Mouse (Mus musculus) intestine, embryonic 15.5 days (tissue): ENCODE measurements around the gene Cep78. TPM values are rescaled to one million over a fixed set of nuclear protein-coding genes. Genes with fewer than 3 reads are reported as not detected.

Experiments
- ATAC-seq: fragments of 200-750 bp; cut with Nextera tagmentation; 2 replicates; pipeline ENCODE4 v1.8.0; 2017; ENCODE audit warnings: moderate TSS enrichment, moderate library complexity
- H3K27ac ChIP-seq: fragments of 300-500 bp; sonication (generic); 2 replicates; pipeline ENCODE4 v1.5.1; 2015; ENCODE audit warnings: mild to moderate bottlenecking, inconsistent platforms
- H3K27me3 ChIP-seq: fragments of 300-500 bp; sonication (generic); replicated peaks from 2 replicates; pipeline ENCODE4 v1.6.1; 2015; ENCODE audit warnings: inconsistent platforms
- H3K36me3 ChIP-seq: fragments of 300-500 bp; sonication (generic); 2 replicates; pipeline ENCODE4 v1.6.1; 2015; ENCODE audit warnings: inconsistent platforms
- H3K4me1 ChIP-seq: fragments of 300-500 bp; sonication (generic); replicated peaks from 2 replicates; pipeline ENCODE4 v1.6.1; 2015; ENCODE audit warnings: inconsistent platforms
- H3K4me2 ChIP-seq: fragments of 300-500 bp; sonication (generic); replicated peaks from 2 replicates; pipeline ENCODE4 v1.6.1; 2015; ENCODE audit warnings: mild to moderate bottlenecking, inconsistent platforms
- H3K4me3 ChIP-seq: fragments of 300-500 bp; sonication (generic); replicated peaks from 2 replicates; pipeline ENCODE4 v1.5.1; 2015; ENCODE audit warnings: inconsistent platforms
- H3K9ac ChIP-seq: fragments of 300-500 bp; sonication (generic); 2 replicates; pipeline ENCODE4 v1.6.1; 2015; ENCODE audit warnings: inconsistent platforms
- H3K9me3 ChIP-seq: fragments of 300-500 bp; sonication (generic); 2 replicates; pipeline ENCODE4 v1.6.1; 2016; ENCODE audit warnings: inconsistent platforms
- WGBS: fragments of 180-500 bp; shearing (Covaris S2); methylation state at CpG from one replicate; pipeline ENCODE4 v1.1.7; 2015; 5-methylcytosine and 5-hydroxymethylcytosine counted together
- polyA plus RNA-seq: library from polyadenylated mRNA; unstranded; fragments of >200 nt; fragmentation: Nextera tagmentation; extraction: Ambion mirVana; gene quantifications from 2 replicates; pipeline ENCODE4 v1.2.1, GENCODE M21; 2015

The Cep78 gene
- polyA plus RNA-seq, 1 experiment from 2014 or later = 18.5 TPM

GRCm38 (mm10) chr19:15962313-15962712, 22.5 kb downstream of the Cep78 start:
- Histone ChIP-seq H3K9me3 (no peaks in the 10 kb centered on the region), H3K27ac (no peak overlapping the region), H3K4me1 (no peaks in the 10 kb centered on the region), H3K4me3 (no peak overlapping the region), H3K36me3 (no peaks in the 10 kb centered on the region; the same call in 1 of the 2 replicates), H3K27me3 (no peaks in the 10 kb centered on the region), H3K9ac (no peak overlapping the region), H3K4me2 (no peak overlapping the region)
- WGBS = 86% methylated on average over 13 of the region's 13 CpGs
- ATAC-seq = no peak

GRCm38 (mm10) chr19:15950225-15950624, 34.6 kb downstream of the Cep78 start:
- H3K9ac ChIP-seq = no peak overlapping the region
- H3K4me2 ChIP-seq = no peak overlapping the region
- H3K9me3 ChIP-seq = no peaks in the 10 kb centered on the region
- 59% methylated on average over 3 of the region's 3 CpGs for WGBS
- no peaks in the 10 kb centered on the region for H3K27me3 ChIP-seq
- peak; percentile 44; the same call in 1 of the 2 replicates for ATAC-seq
- no peaks in the 10 kb centered on the region for H3K4me1 ChIP-seq
- no peaks in the 10 kb centered on the region for H3K36me3 ChIP-seq
- H3K4me3 ChIP-seq = no peak overlapping the region
- H3K27ac ChIP-seq = no peak overlapping the region

DNA sequence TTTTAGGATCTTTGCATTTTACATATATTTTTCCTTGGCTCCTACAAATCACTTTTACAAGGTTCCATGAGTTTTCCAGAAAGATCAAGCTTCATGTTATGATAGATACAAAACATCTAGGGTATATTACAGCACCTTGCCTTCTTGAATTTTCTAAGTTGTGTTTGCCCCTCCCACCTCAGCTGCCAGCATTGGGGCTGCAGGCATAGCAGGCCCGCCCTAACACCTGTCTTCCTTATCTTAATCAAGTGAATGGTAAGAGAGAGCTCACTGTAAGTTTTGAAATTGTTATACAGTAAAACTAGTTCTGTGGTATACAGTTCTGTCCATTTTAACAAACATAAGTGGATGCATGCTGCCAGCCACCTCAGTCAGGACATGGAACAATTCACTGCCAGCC, 35.9 kb downstream of the Cep78 start:
- Histone ChIP-seq H3K4me3 (no peak overlapping the region), H3K4me1 (no peaks in the 10 kb centered on the region), H3K4me2 (no peak overlapping the region), H3K9ac (no peak overlapping the region), H3K27me3 (no peaks in the 10 kb centered on the region), H3K36me3 (no peaks in the 10 kb centered on the region), H3K27ac (no peak overlapping the region), H3K9me3 (no peaks in the 10 kb centered on the region)
- no peak for ATAC-seq
- 85% methylated on average over 1 of the region's 1 CpGs for whole genome bisulfite sequencing

DNA sequence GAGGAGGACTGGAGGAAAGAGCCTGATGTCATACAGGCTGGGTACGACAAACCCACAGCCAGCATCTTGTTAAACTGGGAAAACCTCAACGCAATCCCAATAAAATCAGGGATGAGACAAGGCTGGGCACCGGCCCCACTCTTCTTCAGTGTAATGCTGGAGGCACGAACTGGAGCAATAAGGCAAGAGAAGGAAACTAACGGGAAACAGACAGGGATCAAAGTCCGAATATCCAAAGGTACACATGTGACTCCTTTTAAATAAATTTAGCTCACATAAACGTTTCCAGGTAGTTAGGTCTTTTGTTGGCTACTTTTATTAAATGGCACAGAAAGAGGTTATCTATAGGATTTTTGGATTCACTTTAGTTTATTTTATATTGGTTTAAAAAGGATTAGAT, 36.4 kb downstream of the Cep78 start:
- Histone ChIP-seq H3K27ac (no peak overlapping the region), H3K9ac (no peak overlapping the region), H3K4me1 (no peaks in the 10 kb centered on the region), H3K27me3 (no peaks in the 10 kb centered on the region), H3K9me3 (no peaks in the 10 kb centered on the region), H3K4me2 (no peak overlapping the region), H3K4me3 (no peak overlapping the region), H3K36me3 (no peaks in the 10 kb centered on the region)
- no peak for ATAC-seq
- WGBS = 68% methylated on average over 7 of the region's 7 CpGs

GRCm38 (mm10) chr19:15947237-15947636, 37.6 kb downstream of the Cep78 start, which contains the start of gene Psat1:
Psat1 (minus strand) TSS chr19:15947337.
- no peaks in the 10 kb centered on the region for H3K36me3 ChIP-seq
- H3K4me3 ChIP-seq = no peak within 1 kb of the TSS
- H3K4me2 ChIP-seq = no peak within 1 kb of the TSS
- H3K27ac ChIP-seq = no peak within 1 kb of the TSS
- H3K9me3 ChIP-seq = no peaks in the 10 kb centered on the region
- no peaks in the 10 kb centered on the region for H3K4me1 ChIP-seq
- no peak within 1 kb of the TSS for H3K9ac ChIP-seq
- WGBS = 84% methylated on average over 7 of the region's 7 CpGs
- no peaks in the 10 kb centered on the region for H3K27me3 ChIP-seq
- ATAC-seq = 0 out of 2 replicates have a peak, but pooled peaks have one; percentile 23

DNA sequence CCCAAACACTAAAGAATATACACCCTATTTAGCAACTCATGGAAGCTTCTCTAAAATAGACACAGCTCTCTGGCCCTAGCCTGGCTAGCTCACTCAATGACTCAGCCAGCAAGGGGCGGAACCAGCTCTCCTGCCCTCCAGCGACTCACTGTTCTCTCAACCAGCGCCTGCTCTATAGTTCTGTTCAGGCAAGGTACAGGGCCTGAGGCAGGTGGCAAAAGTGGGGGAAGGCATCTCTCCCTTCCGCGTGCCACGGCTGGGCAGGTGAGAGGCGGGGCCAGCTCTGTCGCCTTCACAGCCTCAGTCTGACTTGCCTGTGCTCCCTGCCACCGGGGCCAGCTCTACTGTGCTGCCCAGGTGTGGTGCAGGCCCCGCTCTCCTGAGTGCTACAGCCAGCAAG, 38.1 kb downstream of the Cep78 start:
- H3K36me3 ChIP-seq = no peaks in the 10 kb centered on the region
- no peaks in the 10 kb centered on the region for H3K27me3 ChIP-seq
- no peaks in the 10 kb centered on the region for H3K4me1 ChIP-seq
- ATAC-seq = peak; percentile 71
- H3K4me3 ChIP-seq = no peak overlapping the region
- no peak overlapping the region for H3K27ac ChIP-seq
- H3K9me3 ChIP-seq = no peaks in the 10 kb centered on the region
- H3K9ac ChIP-seq = no peak overlapping the region
- H3K4me2 ChIP-seq = no peak overlapping the region
- WGBS = 55% methylated on average over 10 of the region's 10 CpGs

DNA sequence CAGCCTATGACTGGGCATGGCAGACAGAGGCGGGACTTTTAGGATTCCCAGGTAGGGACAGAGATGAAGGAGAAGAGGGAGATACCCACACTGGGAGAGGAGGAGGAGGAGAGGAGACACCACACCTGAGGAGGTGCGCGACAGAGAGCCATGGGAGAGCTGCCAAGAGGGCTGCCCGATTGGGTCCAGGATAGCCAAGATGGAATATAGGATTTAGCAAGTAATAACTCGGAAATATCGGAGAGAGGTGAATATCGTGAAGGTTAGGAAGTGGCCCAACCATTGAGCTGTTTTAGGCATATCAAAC, 41.7 kb downstream of the Cep78 start:
- H3K4me3 ChIP-seq = no peak overlapping the region
- 88% methylated on average over 7 of the region's 7 CpGs for WGBS
- no peak overlapping the region for H3K4me2 ChIP-seq
- H3K36me3 ChIP-seq = no peaks in the 10 kb centered on the region
- no peak for ATAC-seq
- H3K4me1 ChIP-seq = no peaks in the 10 kb centered on the region
- H3K9me3 ChIP-seq = no peaks in the 10 kb centered on the region
- H3K9ac ChIP-seq = no peak overlapping the region
- H3K27ac ChIP-seq = no peak overlapping the region
- H3K27me3 ChIP-seq = no peaks in the 10 kb centered on the region

DNA sequence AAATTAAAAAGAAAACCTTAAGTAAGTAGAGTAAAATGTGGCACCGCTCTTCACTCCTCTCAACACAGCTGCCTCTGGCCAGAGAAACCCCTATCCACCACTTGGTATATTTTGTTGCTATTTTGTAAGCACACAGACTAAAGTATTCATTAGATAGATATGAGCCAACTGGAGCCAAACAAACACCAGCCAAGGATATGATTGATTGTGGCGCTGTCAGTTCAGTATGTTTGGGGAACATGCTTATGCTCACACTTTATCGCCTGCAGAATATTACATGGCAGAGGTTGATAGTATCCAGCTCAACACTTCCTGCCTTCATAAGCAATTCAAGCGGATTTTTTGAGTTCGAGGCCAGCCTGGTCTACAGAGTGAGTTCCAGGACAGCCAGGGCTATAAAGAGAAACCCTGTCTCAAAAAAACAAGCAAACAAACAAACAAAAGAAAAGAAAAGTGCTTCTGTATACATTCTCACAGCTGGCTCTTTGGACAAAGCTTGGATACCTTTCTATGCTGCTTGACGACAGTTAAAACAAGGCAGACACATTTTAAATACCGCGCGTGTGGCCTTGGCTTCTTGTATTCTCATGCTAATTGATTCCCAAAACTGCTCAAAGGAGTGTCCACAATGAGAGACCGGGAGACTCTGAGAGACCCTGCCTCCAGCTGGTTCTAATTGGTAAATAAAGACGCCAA, 42.2 kb downstream of the Cep78 start:
- Histone ChIP-seq H3K4me1 (no peaks in the 10 kb centered on the region), H3K27ac (no peak overlapping the region), H3K9me3 (no peaks in the 10 kb centered on the region), H3K27me3 (no peaks in the 10 kb centered on the region), H3K36me3 (no peaks in the 10 kb centered on the region), H3K4me2 (no peak overlapping the region), H3K4me3 (no peak overlapping the region), H3K9ac (no peak overlapping the region)
- no peak for ATAC-seq
- 66% methylated on average over 11 of the region's 11 CpGs for WGBS

- H3K27ac ChIP-seq = no peak overlapping the region
- H3K27me3 ChIP-seq = no peaks in the 10 kb centered on the region
- H3K9me3 ChIP-seq = no peaks in the 10 kb centered on the region
- 45% methylated on average over 8 of the region's 8 CpGs for WGBS
- H3K9ac ChIP-seq = no peak overlapping the region
- H3K4me1 ChIP-seq = no peaks in the 10 kb centered on the region
- peak overlapping the region; percentile 14 for H3K4me2 ChIP-seq
- no peaks in the 10 kb centered on the region for H3K36me3 ChIP-seq
- no peak overlapping the region for H3K4me3 ChIP-seq
- peak; percentile 90 for ATAC-seq
Measured at GRCm38 (mm10) chr19:15941399-15941798, 43.4 kb downstream of the Cep78 start.

- no peaks in the 10 kb centered on the region for H3K9me3 ChIP-seq
- peaks cover 14% of the 10 kb centered on the region for H3K4me1 ChIP-seq
- H3K27me3 ChIP-seq = no peaks in the 10 kb centered on the region
- H3K27ac ChIP-seq = peak overlapping the region; percentile 64
- H3K36me3 ChIP-seq = no peaks in the 10 kb centered on the region
- 0 out of 2 replicates have a peak overlapping the region, but pooled peaks have one; percentile 26 for H3K9ac ChIP-seq
- peak overlapping the region; percentile 94 for H3K4me2 ChIP-seq
- H3K4me3 ChIP-seq = peak overlapping the region; percentile 63; the same call in 1 of the 2 replicates
- peak; percentile 31; the same call in 1 of the 2 replicates for ATAC-seq
- 30% methylated on average over 4 of the region's 4 CpGs for WGBS
Measured at GRCm38 (mm10) chr19:15925719-15926045, 59.1 kb downstream of the Cep78 start.

DNA sequence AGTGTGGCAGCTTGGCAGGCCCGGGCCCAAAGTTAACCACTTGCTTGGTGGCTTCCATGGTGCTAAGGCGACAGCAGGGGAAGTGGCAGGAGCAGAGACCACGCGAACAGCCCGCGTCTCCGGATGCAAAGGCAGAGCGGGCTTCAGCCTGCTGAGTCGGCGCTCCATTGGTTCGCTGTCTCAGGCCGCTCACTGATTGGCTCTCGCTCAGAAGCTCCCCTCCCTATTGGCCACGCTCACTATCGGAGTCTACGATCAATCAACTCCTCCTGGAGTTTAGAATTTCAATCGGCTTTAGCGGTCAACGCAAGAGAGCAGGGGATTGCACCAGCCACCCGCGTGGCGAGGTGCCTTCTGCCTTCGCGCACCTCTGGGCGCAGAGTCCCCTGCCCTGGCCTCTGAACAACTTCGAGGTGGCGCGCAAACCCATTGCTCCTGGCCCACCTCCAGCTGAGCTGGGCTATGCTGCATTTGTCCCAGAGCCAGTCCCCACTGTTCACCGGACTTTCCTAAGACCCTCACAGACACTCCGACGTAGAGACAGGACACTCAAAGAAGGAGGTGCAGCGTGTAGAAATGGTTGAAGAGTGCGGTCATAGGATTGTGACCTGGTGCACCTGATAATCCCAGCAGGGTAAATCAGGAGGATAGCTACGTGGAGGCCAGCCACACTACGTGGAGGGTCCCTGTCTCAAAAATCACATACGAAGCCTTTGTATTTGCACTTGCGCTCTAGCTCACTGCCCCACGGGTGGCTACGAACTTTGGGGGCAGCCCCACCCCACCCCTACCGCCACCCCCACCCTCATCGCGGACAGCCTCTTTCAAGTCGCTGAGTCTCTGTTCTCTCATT, 59.7 kb downstream of the Cep78 start:
- peak; percentile 98 for ATAC-seq
- Histone ChIP-seq H3K27me3 (no peaks in the 10 kb centered on the region), H3K27ac (peak overlapping the region; percentile 67)

DNA sequence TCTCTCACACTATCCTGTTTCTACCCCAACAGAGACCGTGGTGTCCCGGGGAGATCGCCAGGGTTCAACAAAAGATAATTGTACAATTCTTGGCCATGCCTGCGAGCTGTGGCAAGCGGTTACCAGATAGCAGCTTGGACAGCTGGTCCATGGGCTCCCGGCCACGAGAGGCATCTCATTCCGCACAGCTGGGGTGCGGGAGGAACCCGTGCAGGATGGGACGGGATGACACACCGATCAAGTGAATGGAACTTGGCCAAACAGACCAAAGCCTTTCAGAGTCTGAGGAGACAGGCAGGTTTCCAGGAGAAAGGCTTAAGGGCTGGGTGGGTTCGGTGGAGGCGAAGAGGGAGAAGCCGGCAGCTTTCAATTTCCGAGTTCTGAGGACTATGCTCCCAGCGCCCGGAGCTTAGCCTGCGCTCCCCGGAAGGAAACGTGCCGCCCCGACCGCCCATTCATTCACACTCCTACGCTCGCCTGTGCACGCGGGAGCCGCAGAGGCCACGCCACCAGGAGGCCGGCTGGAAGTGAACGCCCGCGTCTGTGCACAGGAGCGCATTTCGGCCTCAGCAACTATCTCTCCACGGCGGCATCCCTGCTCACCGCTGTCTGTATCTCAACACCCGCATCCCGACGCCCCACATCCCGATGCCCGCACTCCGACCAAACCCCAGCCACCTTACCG, 60.5 kb downstream of the Cep78 start:
- Histone ChIP-seq H3K4me2 (peak overlapping the region; percentile 94), H3K4me3 (peak overlapping the region; percentile 63), H3K36me3 (no peaks in the 10 kb centered on the region), H3K27me3 (no peaks in the 10 kb centered on the region), H3K9ac (peak overlapping the region; percentile 62), H3K27ac (peak overlapping the region; percentile 67), H3K4me1 (peaks cover 14% of the 10 kb centered on the region), H3K9me3 (no peaks in the 10 kb centered on the region)
- peak; percentile 85 for ATAC-seq
- WGBS = under 1% methylated on average over 46 of the region's 46 CpGs

More for the DNA sequence above, 59.7 kb downstream of the Cep78 start:
- Histone ChIP-seq H3K36me3 (no peaks in the 10 kb centered on the region), H3K9me3 (no peaks in the 10 kb centered on the region), H3K4me3 (peak overlapping the region; percentile 63), H3K4me2 (peak overlapping the region; percentile 94), H3K9ac (peak overlapping the region; percentile 62), H3K4me1 (peaks cover 14% of the 10 kb centered on the region)
- WGBS = 4% methylated on average over 43 of the region's 43 CpGs
